Mouse (Mus musculus) embryonic facial prominence, embryonic 10.5 days (tissue): ENCODE data around the gene Clpsl2. TPM values are rescaled to one million over a fixed set of nuclear protein-coding genes. Genes with fewer than 3 reads are reported as not detected.
A peak's percentile ranks its signal among the peaks of the same experiment; 100 is the strongest.

ENCODE experiments used
- DNase-seq: peaks from one replicate; pipeline ENCODE4 v3.0.0-alpha.2; 2017; ENCODE audit warnings: low spot score
- H3K27ac ChIP-seq: fragments of 300-500 bp; sonication (generic); replicated peaks from 2 replicates; pipeline ENCODE4 v1.5.1; 2016; ENCODE audit warnings: mild to moderate bottlenecking
- H3K27me3 ChIP-seq: fragments of 300-500 bp; sonication (generic); replicated peaks from 2 replicates; pipeline ENCODE4 v1.6.1; 2016; ENCODE audit warnings: low read depth, mild to moderate bottlenecking; ENCODE audit not compliant: poor library complexity, severe bottlenecking
- H3K36me3 ChIP-seq: fragments of 300-500 bp; sonication (generic); replicated peaks from 2 replicates; pipeline ENCODE4 v1.6.1; 2016; ENCODE audit warnings: mild to moderate bottlenecking, moderate library complexity
- H3K4me1 ChIP-seq: fragments of 300-500 bp; sonication (generic); 2 replicates; pipeline ENCODE4 v1.6.1; 2016
- H3K4me3 ChIP-seq: fragments of 300-500 bp; sonication (generic); 2 replicates; pipeline ENCODE4 v1.5.1; 2016; ENCODE audit warnings: mild to moderate bottlenecking, moderate library complexity
- H3K9me3 ChIP-seq: fragments of 300-500 bp; sonication (generic); 2 replicates; pipeline ENCODE4 v1.6.1; 2016; ENCODE audit warnings: mild to moderate bottlenecking
- WGBS: fragments of 180-500 bp; shearing (Covaris S2); methylation state at CpG from one replicate; pipeline ENCODE4 v1.1.7; 2016; 5-methylcytosine and 5-hydroxymethylcytosine counted together
- polyA plus RNA-seq: library from polyadenylated mRNA; unstranded; fragments of >200 nt; fragmentation: Nextera tagmentation; extraction: Ambion mirVana; gene quantifications from 2 replicates; pipeline ENCODE4 v1.2.1, GENCODE M21; 2016

The Clpsl2 gene
- polyA plus RNA-seq, 1 experiment from 2014 or later: not detected

GRCm38 (mm10) chr17:28523355-28524008 lies 25.7 kb upstream of the Clpsl2 start:
- H3K4me1 ChIP-seq: peaks cover 50% of the 10 kb centered on the region
- peak overlapping the region; percentile 95 for H3K27ac ChIP-seq
- H3K36me3 ChIP-seq: no peaks in the 10 kb centered on the region
- peak overlapping the region; percentile 79 for H3K4me3 ChIP-seq
- peaks cover 62% of the 10 kb centered on the region for H3K27me3 ChIP-seq
- WGBS: 5% methylated on average over 28 of the region's 28 CpGs
- no peak for DNase-seq
- H3K9me3 ChIP-seq: no peaks in the 10 kb centered on the region

DNA sequence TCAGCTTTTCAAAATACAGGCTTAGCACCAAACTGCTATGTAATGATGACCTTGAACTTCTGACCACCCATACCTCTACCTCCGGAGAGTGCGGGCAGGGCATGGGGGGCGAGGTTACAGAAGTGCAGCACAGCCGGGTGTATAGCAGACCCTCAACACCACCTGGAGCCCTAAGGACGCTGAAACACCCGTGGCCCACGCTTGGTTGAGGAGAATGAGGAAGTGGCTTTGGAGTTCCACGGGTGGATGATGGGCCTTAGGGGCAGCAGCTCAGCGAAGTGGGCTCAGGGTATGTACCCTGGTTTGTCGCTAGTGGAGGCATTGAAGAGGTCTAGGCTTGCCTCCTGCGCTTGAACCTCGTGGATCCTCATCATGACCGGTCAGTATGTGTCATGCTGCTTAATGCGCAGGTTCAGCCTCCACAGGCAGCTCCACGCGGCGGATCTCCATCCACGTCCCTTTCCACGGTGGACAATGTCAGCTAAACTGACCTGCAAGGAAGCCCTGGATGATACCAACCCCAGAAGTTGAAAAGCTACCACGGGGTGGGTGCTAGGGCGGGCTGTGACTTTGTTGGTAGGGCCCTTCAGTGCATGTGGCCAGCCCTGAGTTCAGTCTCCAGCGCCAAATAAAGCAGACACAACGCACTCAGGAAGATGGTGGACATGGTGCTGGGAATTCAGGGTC lies 25.1 kb upstream of the Clpsl2 start:
- Histone ChIP-seq H3K27me3 (peaks cover 62% of the 10 kb centered on the region), H3K9me3 (no peaks in the 10 kb centered on the region), H3K4me3 (peak overlapping the region; percentile 79)

DNA sequence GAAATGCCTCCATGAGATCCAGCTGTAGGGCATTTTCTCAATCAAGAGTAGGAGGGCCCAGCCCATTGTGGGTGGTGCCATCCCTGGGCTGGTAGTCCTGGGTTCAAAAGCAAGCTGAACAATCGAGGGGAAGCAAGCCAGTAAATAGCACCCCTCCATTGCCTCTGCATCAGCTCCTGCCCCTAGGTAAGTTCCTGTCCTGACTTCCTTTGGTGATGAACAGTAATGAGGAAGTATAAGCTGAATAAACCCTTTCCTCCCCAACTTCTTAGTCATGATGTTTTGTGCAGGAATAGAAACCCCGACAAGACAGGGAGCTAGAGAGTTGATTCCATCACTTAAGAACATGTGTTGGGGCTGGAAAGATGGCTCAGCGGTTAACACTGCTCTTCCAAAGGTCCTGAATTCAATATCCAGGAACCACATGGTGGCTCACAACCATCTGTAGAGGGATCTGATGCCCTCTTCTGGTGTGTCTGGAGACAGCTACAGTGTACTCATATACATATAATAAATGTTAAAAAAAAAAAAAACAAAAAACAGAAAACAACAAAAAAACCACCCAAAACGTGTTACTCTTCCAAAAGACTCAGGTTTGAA lies 24.3 kb upstream of the Clpsl2 start:
- Histone ChIP-seq H3K9me3 (no peaks in the 10 kb centered on the region), H3K27me3 (peaks cover 59% of the 10 kb centered on the region), H3K4me3 (no peak overlapping the region), H3K36me3 (no peaks in the 10 kb centered on the region), H3K27ac (no peak overlapping the region), H3K4me1 (peaks cover 49% of the 10 kb centered on the region)
- 69% methylated on average over 4 of the region's 4 CpGs for WGBS
- no peak for DNase-seq

More for the DNA sequence above, 25.1 kb upstream of the Clpsl2 start:
- Histone ChIP-seq H3K36me3 (no peaks in the 10 kb centered on the region), H3K4me1 (peaks cover 47% of the 10 kb centered on the region), H3K27ac (no peak overlapping the region)
- WGBS: 86% methylated on average over 23 of the region's 23 CpGs
- DNase-seq: no peak

GRCm38 (mm10) chr17:28527184-28528042 lies 21.8 kb upstream of the Clpsl2 start:
- Histone ChIP-seq H3K27ac (peak overlapping the region; percentile 40; the same call in 1 of the 2 replicates), H3K27me3 (peaks cover 54% of the 10 kb centered on the region), H3K4me3 (0 out of 2 replicates have a peak overlapping the region, but pooled peaks have one; percentile 18), H3K4me1 (peaks cover 48% of the 10 kb centered on the region), H3K36me3 (no peaks in the 10 kb centered on the region), H3K9me3 (no peaks in the 10 kb centered on the region)
- no peak for DNase-seq
- 49% methylated on average over 12 of the region's 12 CpGs for WGBS

GRCm38 (mm10) chr17:28528043-28528351 lies 21.2 kb upstream of the Clpsl2 start:
- 6% methylated on average over 6 of the region's 6 CpGs for WGBS
- peak; percentile 88 for DNase-seq
- Histone ChIP-seq H3K4me3 (0 out of 2 replicates have a peak overlapping the region, but pooled peaks have one; percentile 18), H3K9me3 (no peaks in the 10 kb centered on the region), H3K27ac (no peak overlapping the region), H3K27me3 (peaks cover 56% of the 10 kb centered on the region), H3K4me1 (peaks cover 42% of the 10 kb centered on the region), H3K36me3 (no peaks in the 10 kb centered on the region)

GRCm38 (mm10) chr17:28529116-28529515 lies 20.1 kb upstream of the Clpsl2 start:
- H3K4me3 ChIP-seq: no peak overlapping the region
- 74% methylated on average over 4 of the region's 4 CpGs for WGBS
- no peaks in the 10 kb centered on the region for H3K9me3 ChIP-seq
- H3K27me3 ChIP-seq: peaks cover 45% of the 10 kb centered on the region
- no peaks in the 10 kb centered on the region for H3K36me3 ChIP-seq
- no peak overlapping the region for H3K27ac ChIP-seq
- DNase-seq: no peak
- peaks cover 32% of the 10 kb centered on the region for H3K4me1 ChIP-seq

DNA sequence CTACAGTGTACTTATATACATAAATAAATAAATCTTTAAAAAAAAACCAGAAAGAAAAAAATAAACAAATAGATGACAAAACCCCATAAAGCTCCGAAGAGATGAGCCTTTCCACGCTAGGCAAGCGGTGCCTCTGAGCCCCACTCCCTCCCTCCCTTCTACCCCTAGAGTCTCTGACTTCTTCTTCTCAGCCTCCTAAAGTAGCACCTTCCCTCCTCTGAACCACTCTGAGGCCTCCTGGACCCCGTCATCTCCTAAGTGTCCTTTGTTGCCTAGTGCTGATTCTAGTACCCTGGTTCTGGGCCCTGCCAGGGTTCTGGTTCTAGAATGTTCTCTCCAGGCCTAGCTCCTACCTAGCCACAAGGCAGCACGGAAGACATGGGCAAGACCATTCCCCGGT lies 18.7 kb upstream of the Clpsl2 start, which contains the start of gene Armc12:
Armc12 (plus strand) TSS at position 301 of the 400 bp plus-strand sequence.
- Histone ChIP-seq H3K4me1 (peaks cover 28% of the 10 kb centered on the region), H3K9me3 (no peaks in the 10 kb centered on the region), H3K36me3 (no peaks in the 10 kb centered on the region), H3K27me3 (peaks cover 35% of the 10 kb centered on the region), H3K27ac (no peak within 1 kb of the TSS), H3K4me3 (peak within 1 kb of the TSS; percentile 44)
- DNase-seq: no peak
- WGBS: 84% methylated on average over 6 of the region's 6 CpGs

GRCm38 (mm10) chr17:28531946-28532345 lies 17.3 kb upstream of the Clpsl2 start:
- DNase-seq: peak; percentile 74
- H3K27me3 ChIP-seq: peaks cover 37% of the 10 kb centered on the region
- no peaks in the 10 kb centered on the region for H3K36me3 ChIP-seq
- peak overlapping the region; percentile 44 for H3K4me3 ChIP-seq
- whole genome bisulfite sequencing: 11% methylated on average over 18 of the region's 18 CpGs
- H3K9me3 ChIP-seq: no peaks in the 10 kb centered on the region
- no peak overlapping the region for H3K27ac ChIP-seq
- H3K4me1 ChIP-seq: peaks cover 28% of the 10 kb centered on the region

GRCm38 (mm10) chr17:28532557-28532956 lies 16.7 kb upstream of the Clpsl2 start:
- Histone ChIP-seq H3K27ac (no peak overlapping the region), H3K36me3 (no peaks in the 10 kb centered on the region), H3K4me3 (no peak overlapping the region), H3K9me3 (0 out of 2 replicates have a peak, but pooled peaks cover 2% of the 10 kb centered on the region), H3K4me1 (peaks cover 24% of the 10 kb centered on the region), H3K27me3 (peaks cover 39% of the 10 kb centered on the region)
- no peak for DNase-seq
- 82% methylated on average over 7 of the region's 7 CpGs for WGBS

- 87% methylated on average over 13 of the region's 13 CpGs for WGBS
- Histone ChIP-seq H3K27me3 (peaks cover 37% of the 10 kb centered on the region), H3K4me1 (peaks cover 16% of the 10 kb centered on the region), H3K27ac (no peak overlapping the region), H3K4me3 (no peak overlapping the region), H3K9me3 (peaks cover 5% of the 10 kb centered on the region; the same call in 1 of the 2 replicates), H3K36me3 (no peaks in the 10 kb centered on the region)
- DNase-seq: no peak
Measured at GRCm38 (mm10) chr17:28533327-28533726, 15.9 kb upstream of the Clpsl2 start.

DNA sequence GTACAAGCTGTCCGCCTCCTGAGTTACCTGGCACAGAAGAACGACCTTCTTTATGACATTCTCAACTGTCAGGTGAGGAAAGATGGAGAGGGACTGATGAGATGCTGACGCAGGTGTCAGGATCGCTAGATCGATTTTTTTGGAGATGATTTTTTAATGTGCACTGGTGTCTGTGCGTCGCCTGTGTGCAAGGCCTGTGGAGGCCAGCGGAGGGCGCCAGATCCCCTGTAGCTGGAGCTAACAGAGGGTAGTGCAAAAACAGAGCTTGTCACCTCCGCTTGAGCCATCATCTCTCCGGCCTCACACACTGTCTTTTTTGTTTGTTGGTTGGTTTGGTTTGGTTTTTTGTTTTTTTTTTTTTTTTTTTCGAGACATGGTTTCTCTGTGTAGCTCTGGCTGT lies 11.3 kb upstream of the Clpsl2 start:
- 46% methylated on average over 12 of the region's 12 CpGs for WGBS
- H3K9me3 ChIP-seq: peaks cover 24% of the 10 kb centered on the region; the same call in 1 of the 2 replicates
- 0 out of 2 replicates have a peak, but pooled peaks cover 3% of the 10 kb centered on the region for H3K27me3 ChIP-seq
- no peak overlapping the region for H3K4me3 ChIP-seq
- no peak for DNase-seq
- H3K4me1 ChIP-seq: no peaks in the 10 kb centered on the region
- no peak overlapping the region for H3K27ac ChIP-seq
- no peaks in the 10 kb centered on the region for H3K36me3 ChIP-seq

GRCm38 (mm10) chr17:28546925-28547324 lies 2.3 kb upstream of the Clpsl2 start:
- H3K9me3 ChIP-seq: peaks cover 2% of the 10 kb centered on the region; the same call in 1 of the 2 replicates
- peaks cover 19% of the 10 kb centered on the region for H3K4me1 ChIP-seq
- H3K36me3 ChIP-seq: no peaks in the 10 kb centered on the region
- H3K4me3 ChIP-seq: no peak overlapping the region
- WGBS: 94% methylated on average over 1 of the region's 1 CpGs
- 0 out of 2 replicates have a peak, but pooled peaks cover 3% of the 10 kb centered on the region for H3K27me3 ChIP-seq
- DNase-seq: no peak
- H3K27ac ChIP-seq: no peak overlapping the region
